ENCODE assay signal across 20 mouse cellular contexts in the genomic region with DNA sequence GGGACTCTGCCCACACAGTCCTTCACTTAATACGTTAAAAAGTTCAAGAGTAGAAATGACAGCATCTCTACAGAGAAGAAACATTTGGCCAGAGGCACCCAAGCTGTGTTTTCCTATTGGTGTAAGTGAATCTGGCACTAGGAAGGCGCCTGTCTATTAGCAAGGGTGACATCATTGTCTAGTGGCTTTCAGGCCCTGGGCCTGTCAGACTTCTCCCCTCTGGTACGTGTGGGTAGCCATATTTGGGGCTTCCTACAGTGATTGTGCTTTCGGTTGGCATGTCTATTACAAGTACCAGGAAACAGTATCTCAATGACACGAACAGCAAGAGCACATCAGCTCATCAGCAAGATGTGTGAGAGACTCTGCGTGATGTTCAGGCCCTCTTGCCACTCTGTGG. TPM values are rescaled to one million over a fixed set of nuclear protein-coding genes. Genes with fewer than 3 reads are reported as not detected.
"Had no signal": no experiment of that assay in that cellular context is flagged by ENCODE, and none has a peak within 500 bp of the region (broad histone marks: within the 10 kb centered on the region; RNA-seq: fewer than 3 reads in every experiment).

No protein-coding gene starts in this region.

- DNase-seq: lung, postnatal 14 days; lung, postnatal 36 days; right cerebral cortex, postnatal 14 days; thymus, adult 2 months; thymus, postnatal 25 days; thymus, postnatal 4 days had no signal

- H3K27ac ChIP-seq: lung, embryonic 15.5 days; macrophage; midbrain, embryonic 13.5 days; midbrain, embryonic 15.5 days; neural tube, embryonic 12.5 days; stomach, embryonic 15.5 days; stomach, postnatal 0 days had no signal

- H3K36me3 ChIP-seq: lung, embryonic 15.5 days; midbrain, embryonic 13.5 days; midbrain, embryonic 15.5 days; neural tube, embryonic 12.5 days; stomach, embryonic 15.5 days had no signal

- H3K4me3 ChIP-seq: lung, embryonic 15.5 days; megakaryocyte, embryonic 14.5 days; midbrain, embryonic 13.5 days; midbrain, embryonic 15.5 days; neural tube, embryonic 12.5 days; stomach, embryonic 15.5 days had no signal

- H3K4me2 ChIP-seq: lung, embryonic 15.5 days; midbrain, embryonic 11.5 days; midbrain, embryonic 13.5 days; midbrain, embryonic 15.5 days; neural tube, embryonic 12.5 days; stomach, embryonic 15.5 days had no signal

- H3K4me1 ChIP-seq: lung, embryonic 15.5 days; megakaryocyte, embryonic 14.5 days had no signal

- H3K9ac ChIP-seq: lung, embryonic 15.5 days; midbrain, embryonic 13.5 days; midbrain, embryonic 15.5 days; neural tube, embryonic 12.5 days; stomach, embryonic 15.5 days had no signal

- H3K27me3 ChIP-seq: lung, embryonic 15.5 days; midbrain, embryonic 13.5 days; midbrain, embryonic 15.5 days; neural tube, embryonic 12.5 days had no signal

- ATAC-seq: lung, postnatal 0 days; midbrain, embryonic 13.5 days; midbrain, embryonic 15.5 days had no signal

- H3K9me3 ChIP-seq: lung, embryonic 15.5 days; midbrain, embryonic 13.5 days; midbrain, embryonic 15.5 days; neural tube, embryonic 12.5 days; stomach, embryonic 15.5 days had no signal

RNA-seq across cellular contexts. Expression of gene 1700113H08Rik, which starts 18.5 kb away (rescaled TPM):
- total RNA-seq: megakaryocyte progenitor cell, adult 5-6 weeks; midbrain, postnatal 0 days; monocyte, adult 5-6 weeks; neutrophil, adult 5-6 weeks had no signal
- polyA plus RNA-seq: lung, embryonic 15.5 days; lung, postnatal 0 days; macrophage; midbrain, embryonic 15.5 days; stomach, postnatal 0 days had no signal

RNA-seq across cellular contexts. Expression of gene Stab2, which starts 31.5 kb away (rescaled TPM):
- total RNA-seq: megakaryocyte progenitor cell, adult 5-6 weeks; monocyte, adult 5-6 weeks; neutrophil, adult 5-6 weeks had no signal
